Mouse (Mus musculus): Measurements from ENCODE around the gene Islr2.

DNA sequence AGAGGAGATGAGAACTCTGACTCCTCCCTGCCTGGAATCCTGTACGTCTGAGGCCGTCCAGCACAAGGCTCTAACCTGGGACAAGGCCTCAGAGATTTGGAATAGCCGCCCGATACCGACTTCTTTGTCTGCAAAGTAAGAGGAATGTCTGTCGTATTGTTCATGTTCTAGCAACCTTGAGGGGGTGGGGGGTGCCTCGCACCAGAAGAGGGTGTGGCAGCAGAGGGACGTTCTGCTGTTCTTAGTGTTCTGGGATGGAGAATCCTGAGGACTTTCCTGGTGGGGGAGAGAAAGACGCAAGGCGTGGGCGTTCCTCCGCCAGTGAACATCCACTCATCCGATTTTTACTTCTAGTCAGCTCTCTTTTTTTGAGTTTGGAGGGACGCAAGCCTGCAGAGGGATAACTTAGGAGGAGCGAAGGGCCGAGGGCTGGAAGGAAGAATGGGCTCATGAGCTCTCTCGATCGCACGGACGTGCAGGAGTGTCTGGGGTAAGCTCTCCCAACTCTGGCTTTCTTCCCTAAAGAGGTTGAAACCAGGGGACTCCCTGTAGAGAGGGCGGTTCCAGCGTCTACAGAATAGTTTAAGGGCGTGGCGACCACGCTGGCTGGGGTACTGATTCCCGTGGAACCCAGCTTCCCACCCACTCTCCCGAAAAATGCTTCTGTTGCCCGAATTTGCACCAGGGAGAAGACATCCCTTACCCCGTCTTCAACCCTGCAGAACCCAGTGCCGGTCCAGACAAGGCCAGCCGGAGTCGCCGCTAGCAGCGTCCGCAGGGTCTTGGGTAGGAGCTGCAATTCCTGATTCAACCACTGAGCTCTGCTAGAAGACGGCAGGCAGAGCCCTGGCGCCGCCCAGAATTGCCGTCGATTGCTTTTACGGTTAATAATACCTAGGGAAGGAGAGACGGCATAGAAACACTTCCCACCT lies at the start of gene Islr2, which contains the start of gene Islr:
- TF ChIP-seq CTCF (IDR thresholded peaks at IDR 0.05; ENCODE audit: insufficient read depth, low read depth, low read length): no peak
- no peak for TF ChIP-seq POLR2A (IDR thresholded peaks at IDR 0.05; ENCODE audit: insufficient read depth, low read depth, low read length)
